Mouse (Mus musculus): ENCODE measurements at regions not wholly inside any gene's neighbourhood (a gene's known extent, or its start where the extent isn't known, plus 50 kb on each side); places are given as distances from the start of the nearest gene placed in this dataset.

- TF ChIP-seq CTCF (IDR thresholded peaks at IDR 0.05; ENCODE audit: control insufficient read depth, insufficient read depth, insufficient read length) (no peak), USF1 (IDR thresholded peaks at IDR 0.05; ENCODE audit: low read depth) (no peak), MYOD1 (IDR thresholded peaks at IDR 0.05; ENCODE audit: control insufficient read depth, insufficient read length, low read depth) (no peak)
Measured at GRCm38 (mm10) chr10:119122347-119122746, 117.5 kb downstream of the Cand1 start.

All from C2C12 (cell line).